Mouse (Mus musculus): ENCODE measurements at regions not wholly inside any gene's neighbourhood (a gene's known extent, or its start where the extent isn't known, plus 50 kb on each side); places are given as distances from the start of the nearest gene placed in this dataset.
A peak's percentile ranks its signal among the peaks of the same experiment; 100 is the strongest.

GRCm38 (mm10) chr16:84581166-84581565, 66.2 kb downstream of the A730009L09Rik start:
- no peak for ATAC-seq

DNA sequence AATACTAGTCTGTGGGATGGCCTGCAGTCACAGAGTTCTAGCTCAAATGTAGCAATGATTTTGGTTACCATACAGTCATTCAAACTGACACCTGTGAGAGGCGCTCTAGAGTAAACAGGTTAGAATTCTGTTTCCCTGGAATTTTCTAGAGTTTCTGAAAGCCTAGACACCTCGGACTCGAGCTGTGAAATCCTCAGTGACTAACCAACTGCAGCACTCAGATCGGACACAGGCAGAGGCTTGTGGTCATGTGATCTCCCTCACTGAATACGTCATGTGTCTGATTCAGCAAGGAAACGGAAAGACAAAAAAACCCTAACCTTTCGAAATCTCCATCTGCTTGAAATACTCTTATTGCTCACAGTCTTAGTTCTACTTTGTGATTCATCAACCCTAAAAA, 68.4 kb downstream of the A730009L09Rik start:
- peak; percentile 77 for ATAC-seq

DNA sequence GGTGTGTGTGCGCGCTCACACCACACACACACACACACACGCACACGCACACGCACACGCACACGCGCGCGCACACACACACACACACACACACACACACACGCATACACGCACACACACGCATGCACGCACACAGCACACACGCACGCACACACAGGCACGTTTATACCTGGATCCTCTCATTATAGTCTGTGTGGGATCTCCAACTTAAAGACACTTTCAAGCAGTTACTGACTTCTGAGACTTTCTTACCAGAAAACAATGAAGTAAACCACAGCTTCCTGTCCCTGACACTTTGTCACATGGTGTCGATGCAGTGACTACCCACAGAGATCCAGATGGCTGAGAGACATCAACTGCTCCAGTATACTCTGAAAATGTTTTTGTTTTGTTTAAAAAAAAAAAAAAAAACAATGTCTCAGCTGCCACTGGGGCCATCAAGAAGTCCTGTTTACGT, 68.9 kb downstream of the A730009L09Rik start:
- peak; percentile 88 for ATAC-seq

- peak; percentile 19 for ATAC-seq
Observed at GRCm38 (mm10) chr16:84584724-84585399, 69.9 kb downstream of the A730009L09Rik start.

- no peak for ATAC-seq
Observed at GRCm38 (mm10) chr16:84592978-84593377, 78.1 kb downstream of the A730009L09Rik start.

DNA sequence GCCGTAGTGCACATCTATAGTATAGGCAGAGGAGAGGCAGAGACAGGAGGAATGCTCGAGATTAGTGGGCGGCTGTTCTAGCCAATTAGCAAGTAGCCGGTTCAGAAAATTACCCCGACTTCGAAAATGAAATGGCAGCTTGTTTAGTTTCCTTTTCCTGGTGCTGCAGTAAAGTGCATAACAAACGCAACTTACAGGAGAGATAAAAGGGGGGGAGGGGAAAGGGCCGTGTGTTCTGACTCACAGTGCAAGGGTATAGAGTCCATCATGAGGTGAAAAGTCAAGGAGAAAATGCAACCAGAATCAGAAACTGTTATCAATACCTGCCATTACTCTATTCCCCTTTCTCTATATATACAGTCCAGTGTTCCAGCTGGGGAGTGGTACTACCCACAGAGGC, 88.0 kb downstream of the A730009L09Rik start:
- ATAC-seq = peak; percentile 62

GRCm38 (mm10) chr16:84603465-84604205, 88.7 kb downstream of the A730009L09Rik start:
- ATAC-seq = no peak

DNA sequence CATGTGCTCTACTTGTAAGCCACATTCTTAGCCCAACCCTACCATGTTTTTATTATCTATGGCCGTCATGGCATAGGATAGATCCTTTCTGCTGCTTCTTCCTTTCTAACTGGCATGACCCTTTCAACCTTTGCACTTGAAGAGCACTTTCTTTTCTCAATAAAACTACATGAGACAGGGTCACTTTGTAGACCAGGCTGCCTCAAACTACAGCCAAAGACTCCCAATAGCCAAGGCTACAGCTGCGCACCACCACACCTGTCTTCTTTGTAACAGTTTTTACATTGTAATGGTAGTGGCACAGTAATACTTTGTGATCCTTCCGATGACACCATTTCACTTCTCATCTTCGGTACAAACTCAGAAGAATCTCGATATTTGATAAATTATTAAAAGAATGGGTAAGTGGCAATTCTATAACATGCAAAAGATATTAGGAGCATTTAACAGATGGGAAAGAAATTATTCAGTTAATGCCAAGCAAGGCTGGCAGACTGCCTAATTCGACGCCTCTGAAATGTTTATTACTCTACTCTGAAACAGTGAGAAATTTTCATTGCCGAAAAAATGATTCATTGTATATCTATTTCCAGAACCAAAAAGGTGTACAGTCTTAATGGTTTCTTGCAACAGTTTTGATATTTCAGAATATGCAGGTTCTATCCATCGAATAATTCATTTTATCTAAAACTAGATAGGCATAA, 89.5 kb downstream of the A730009L09Rik start:
- ATAC-seq = no peak

DNA sequence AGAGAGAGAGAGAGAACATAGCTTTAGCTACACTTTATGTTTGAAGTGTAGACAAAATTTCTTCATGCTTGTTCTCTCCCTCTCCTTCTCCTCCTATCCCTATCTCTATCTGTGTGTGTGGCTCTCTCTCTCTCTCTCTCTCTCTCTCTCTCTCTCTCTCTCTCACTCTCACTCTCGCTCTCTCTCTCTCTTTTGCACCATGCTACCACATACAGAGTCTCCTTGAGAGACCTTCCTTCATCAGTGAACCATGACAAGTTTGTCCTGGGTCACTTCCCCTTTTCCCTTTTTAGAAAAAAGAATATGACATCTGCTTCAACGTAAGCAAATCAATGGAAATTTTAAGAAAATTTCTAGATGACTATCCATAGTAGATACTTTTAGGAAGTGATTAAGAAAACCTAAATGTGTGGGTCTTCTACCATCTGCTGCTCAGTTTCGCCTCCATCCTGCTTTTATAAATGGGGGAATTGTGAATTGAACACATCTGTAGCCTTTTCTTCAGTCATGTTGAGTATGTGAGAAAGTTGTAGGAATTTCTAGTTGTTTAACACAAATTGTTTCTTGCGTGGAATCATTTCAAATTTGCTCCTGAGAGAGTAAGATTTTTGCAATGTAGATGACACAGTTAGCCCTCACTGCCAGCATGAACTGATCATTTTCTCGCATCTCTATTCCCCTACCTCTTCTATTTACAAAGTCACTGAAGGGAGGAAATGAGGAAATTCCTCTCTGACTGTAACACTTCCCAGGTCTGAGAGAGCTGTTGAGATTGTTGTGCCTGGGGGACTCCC, 91.3 kb downstream of the A730009L09Rik start:
- ATAC-seq = no peak

DNA sequence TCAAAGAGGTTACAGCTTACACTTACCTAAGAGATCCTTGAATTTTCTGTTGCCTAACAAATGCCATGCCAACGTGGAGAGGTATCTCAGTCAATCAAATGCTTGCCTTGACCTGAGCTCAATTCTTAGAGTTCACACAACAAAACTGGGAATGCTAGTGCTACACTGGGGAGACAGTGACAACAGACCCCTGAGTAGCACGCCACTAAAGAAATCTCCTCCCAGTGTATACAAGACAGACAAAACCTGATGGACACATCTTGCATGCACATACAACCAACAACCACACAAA, 91.8 kb downstream of the A730009L09Rik start:
- ATAC-seq = no peak

GRCm38 (mm10) chr16:84607503-84607902, 92.6 kb downstream of the A730009L09Rik start:
- ATAC-seq = no peak

GRCm38 (mm10) chr16:84615683-84616082, 100.8 kb downstream of the A730009L09Rik start:
- no peak for ATAC-seq

DNA sequence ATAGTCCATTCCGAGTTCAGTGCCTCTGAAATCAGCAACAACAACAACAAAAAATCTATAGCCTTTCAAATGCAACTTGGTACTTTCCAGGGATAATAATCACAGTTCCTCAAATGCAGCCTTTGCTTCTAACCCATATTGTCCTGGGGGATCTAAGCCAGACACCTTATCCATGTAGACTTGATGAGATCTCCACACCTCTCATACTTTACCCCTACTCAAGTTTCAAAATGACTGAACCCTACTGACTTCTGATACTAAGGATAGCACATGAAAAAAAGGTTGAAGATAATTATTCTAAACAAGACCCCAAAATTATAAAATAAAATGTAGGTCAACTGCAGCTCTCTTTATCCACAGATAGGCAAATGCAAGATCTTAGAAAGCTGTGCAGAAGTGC, 101.2 kb downstream of the A730009L09Rik start:
- ATAC-seq = no peak

DNA sequence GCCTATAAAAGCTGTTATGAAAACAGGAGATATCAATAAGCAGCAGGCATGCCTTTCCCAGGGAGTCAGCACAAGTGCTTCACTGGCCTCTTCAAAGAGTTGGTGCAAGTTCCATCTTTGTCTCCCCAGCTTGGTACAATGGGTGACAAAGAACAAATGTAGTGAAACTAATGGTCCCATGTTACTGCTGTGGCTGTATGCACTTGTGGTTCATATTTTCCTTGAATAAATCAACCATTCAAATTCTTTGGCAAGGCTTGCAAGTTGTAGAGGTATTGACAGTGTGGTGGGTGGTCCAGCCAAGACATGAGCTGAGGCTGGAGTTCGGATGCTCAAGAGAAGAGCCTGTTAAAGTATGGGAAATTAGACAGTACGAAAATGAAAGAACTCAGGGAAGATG, 103.5 kb downstream of the A730009L09Rik start:
- ATAC-seq = no peak

DNA sequence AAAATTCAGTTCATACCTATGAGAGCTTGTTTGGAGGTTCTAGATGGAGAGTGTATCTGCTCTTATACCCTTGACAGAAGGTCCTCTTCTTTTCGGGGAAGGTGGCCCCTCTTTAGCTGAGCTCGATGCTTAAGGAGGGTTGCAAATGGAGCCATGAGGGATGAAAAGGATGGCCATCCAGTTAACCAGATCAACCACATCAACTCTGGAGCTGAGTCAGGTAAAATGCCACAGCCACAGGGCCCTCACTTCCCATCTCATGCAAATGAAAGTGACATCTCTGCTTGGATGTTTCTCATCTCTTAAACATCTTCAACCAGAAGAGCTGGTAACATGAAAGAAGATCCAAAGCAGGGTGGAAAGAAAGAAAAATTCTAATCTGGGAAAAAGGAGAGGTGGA, 105.0 kb downstream of the A730009L09Rik start:
- ATAC-seq = no peak

DNA sequence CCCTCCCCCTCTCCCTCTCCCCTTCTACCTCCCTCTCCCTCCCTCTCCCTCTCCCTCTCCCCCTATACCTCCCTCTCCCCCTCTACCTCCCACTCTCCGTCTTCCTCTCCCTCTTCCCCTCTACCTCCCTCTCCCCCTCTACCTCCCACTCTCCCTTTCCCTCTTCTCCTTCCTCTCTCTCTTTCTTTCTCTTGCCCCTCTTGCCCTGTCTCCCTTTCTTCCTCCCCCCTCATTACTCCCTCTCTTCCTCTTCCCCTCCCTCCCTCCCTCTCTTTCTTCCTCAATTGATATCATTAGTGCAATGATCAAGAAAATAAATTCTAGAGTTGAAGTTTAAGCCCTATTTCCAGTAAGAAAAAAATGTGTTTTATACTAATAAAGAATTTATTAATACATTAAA, 105.9 kb downstream of the A730009L09Rik start:
- ATAC-seq = no peak

DNA sequence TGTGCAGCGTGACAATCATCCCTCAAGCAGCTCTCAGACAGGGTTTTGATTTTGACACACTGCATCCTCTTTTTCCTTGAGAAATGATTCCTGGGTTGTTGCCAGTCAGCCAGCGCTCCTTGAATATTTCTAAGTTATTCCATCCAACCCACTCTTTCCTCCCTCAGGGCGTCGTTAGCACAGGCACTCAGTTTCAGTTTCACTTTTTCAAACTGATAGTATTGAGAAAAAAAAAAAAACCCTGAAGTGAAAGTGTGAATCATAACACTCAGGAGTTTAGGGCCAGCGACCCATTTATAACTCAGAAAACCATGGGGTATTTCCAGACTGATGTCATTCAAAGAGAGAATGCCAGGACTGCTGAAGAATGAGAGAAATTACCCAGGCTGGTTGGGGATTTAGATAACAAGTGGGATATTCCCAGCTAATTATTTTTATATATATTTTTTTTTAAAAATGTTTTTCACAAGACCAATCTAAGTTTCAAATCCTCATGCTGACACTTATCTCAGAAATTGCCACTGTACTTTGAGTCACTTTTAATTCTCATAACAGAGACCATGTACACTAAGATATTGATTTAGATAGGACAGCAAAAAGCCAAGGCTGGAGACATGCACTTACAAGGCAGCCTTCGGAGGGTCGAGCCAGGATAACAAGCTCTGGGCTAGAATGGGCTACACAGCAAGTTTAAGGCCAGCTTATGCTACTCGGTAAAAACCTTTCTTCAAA, 106.5 kb downstream of the A730009L09Rik start:
- peak; percentile 95 for ATAC-seq

- no peak for ATAC-seq
Observed at GRCm38 (mm10) chr16:84623346-84624085, 108.6 kb downstream of the A730009L09Rik start.

DNA sequence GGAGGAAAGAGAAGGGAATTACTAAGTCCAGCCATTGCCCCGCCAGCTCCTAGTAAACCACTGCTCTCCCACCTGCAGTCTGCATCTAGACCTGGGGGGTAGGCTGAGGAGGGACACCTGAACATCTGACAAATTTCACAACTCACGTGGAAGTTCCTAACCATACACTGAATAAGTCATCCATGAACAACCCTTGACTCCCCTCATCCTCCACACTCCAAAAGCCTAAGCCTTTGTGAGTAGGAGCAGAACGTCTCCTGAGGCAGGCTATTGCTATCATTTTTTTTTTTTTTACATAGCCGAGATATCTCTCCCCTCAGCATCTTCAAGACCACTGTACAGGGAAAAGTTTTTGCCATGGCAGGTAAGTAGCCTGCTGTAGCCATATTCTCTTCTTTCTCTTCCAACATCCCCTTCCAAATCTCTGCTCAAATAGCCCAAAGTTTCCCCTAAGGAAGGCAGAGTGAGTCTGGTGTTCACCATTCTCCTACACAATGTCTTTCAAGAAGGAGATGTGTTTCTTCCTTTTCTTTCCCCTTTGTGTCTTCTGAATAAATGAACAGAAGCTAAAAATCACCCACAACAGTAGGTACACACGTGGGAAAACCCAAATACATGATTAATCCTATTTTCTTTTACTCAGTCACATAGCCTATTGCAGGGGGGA, 109.7 kb downstream of the A730009L09Rik start:
- ATAC-seq = no peak

DNA sequence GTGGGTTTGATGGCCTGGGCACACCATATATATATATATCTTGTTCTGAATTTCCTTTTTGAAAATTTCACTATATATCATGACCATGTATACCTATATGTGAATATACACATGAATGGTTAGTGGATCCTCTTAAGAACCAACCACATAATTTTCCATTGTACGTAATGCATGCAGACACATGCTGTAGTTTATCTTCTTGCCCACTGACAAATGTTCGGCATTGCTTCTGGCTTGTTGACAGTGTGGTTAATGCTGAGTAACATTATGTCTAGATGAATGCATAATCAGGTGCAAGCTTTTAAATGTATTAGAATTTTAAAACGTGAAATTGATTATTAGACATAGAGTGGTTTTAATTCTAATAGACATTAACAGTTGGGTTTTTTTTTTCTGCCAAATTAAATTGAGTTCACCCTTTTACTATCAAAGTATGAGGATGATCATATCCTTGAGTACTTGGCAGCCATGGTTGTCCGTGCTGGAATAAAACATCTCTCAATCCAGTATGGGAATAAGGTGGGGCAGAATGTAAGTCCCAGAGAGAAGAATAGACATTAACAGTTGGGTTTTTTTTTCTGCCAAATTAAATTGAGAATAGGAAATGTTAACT, 110.3 kb downstream of the A730009L09Rik start:
- no peak for ATAC-seq
